Mouse (Mus musculus) liver, adult 10 weeks (tissue): Measurements from ENCODE around the gene Cd209f. TPM values are rescaled to one million over a fixed set of nuclear protein-coding genes. Genes with fewer than 3 reads are reported as not detected.

Experiments
- polyA plus RNA-seq: library from polyadenylated mRNA; stranded (reverse); fragments of 350-450 nt; fragmentation: Illumina TruSeq; extraction: RNeasy Lipid Tissue Mini Kit (QIAGEN cat#74804); gene quantifications from one replicate; pipeline ENCODE4 v1.2.3, GENCODE M21; 2014; ENCODE audit warnings: low read depth, low replicate concordance

Cd209f gene
- not detected for polyA plus RNA-seq

GRCm38 (mm10) chr8:4105735-4106134, at the start of gene Cd209f:
Gene Cd209f, minus strand, starts transcription at chr8:4105835.

GRCm38 (mm10) chr8:4133798-4134197, 28.2 kb upstream of the Cd209f start, which contains the start of gene Cd209g:
Gene Cd209g, plus strand, starts transcription at chr8:4134098.

Other genes with a start within 250 kb of the Cd209f start
- not detected for gene Cd209d, start 227.3 kb downstream of the Cd209f start, polyA plus RNA-seq
- gene Cd209b, start 179.0 kb downstream of the Cd209f start, polyA plus RNA-seq: 0.19 TPM
- gene Cd209c, start 151.1 kb downstream of the Cd209f start, polyA plus RNA-seq: not detected
- gene Cd209g, start 28.3 kb upstream of the Cd209f start, polyA plus RNA-seq: not detected
- 1.2 TPM for gene Evi5l, start 60.7 kb upstream of the Cd209f start, polyA plus RNA-seq
- not detected for gene Prr36, start 111.6 kb upstream of the Cd209f start, polyA plus RNA-seq
- gene Lrrc8e, start 121.0 kb upstream of the Cd209f start, polyA plus RNA-seq: 0.13 TPM
- 4.9 TPM for gene Map2k7, start 132.9 kb upstream of the Cd209f start, polyA plus RNA-seq
- gene Gm49320, start 133.0 kb upstream of the Cd209f start, polyA plus RNA-seq: not detected
- gene Tgfbr3l, start 142.4 kb upstream of the Cd209f start, polyA plus RNA-seq: 7.4 TPM
- gene Snapc2, start 147.2 kb upstream of the Cd209f start, polyA plus RNA-seq: 3.2 TPM
- gene Ctxn1, start 153.4 kb upstream of the Cd209f start, polyA plus RNA-seq: not detected
- 74.0 TPM for gene Timm44, start 170.1 kb upstream of the Cd209f start, polyA plus RNA-seq
- gene Ccl25, start 219.4 kb upstream of the Cd209f start, polyA plus RNA-seq: 13.1 TPM
- 31.0 TPM for gene Elavl1, start 219.6 kb upstream of the Cd209f start, polyA plus RNA-seq